8 mouse cellular contexts compared by ENCODE assay signal in the genomic region with DNA sequence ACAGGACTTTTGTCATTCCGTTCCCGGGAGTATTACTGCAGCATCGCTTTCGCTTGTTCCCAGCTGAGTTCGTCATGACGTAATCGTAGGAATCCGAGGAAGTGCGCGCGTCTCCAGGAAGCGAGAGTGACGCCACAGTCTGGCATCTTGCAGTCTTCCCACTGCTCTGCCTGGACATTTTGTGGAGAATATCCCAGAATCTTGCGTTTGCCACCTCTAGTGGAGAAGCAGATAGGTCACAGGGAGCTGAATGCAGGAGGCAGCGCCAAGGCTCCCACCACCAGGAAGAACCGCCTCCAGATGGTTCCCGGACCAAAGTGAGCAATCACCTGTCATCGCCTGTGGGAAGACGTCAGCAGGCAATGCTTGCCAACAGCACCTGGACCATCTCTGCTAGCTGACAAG. TPM values are rescaled to one million over a fixed set of nuclear protein-coding genes. Genes with fewer than 3 reads are reported as not detected.
DNase-seq lines count a peak whose midpoint lies in the region; ATAC-seq lines count a peak whose summit lies in the region.

No protein-coding gene starts in this region.

- no peak overlapping the region for H3K27ac ChIP-seq in heart, embryonic 10.5 days
- H3K27ac ChIP-seq in kidney, embryonic 16.5 days (ENCODE audit: low read length) = no peak overlapping the region

- no peaks in the 10 kb centered on the region for H3K9me3 ChIP-seq in heart, embryonic 10.5 days
- H3K9me3 ChIP-seq in kidney, embryonic 16.5 days (ENCODE audit: low read length) = no peaks in the 10 kb centered on the region

- ATAC-seq in frontal cortex, adult (ENCODE audit: low TSS enrichment) = peak; percentile 64
- no peak for ATAC-seq in kidney, embryonic 16.5 days (ENCODE audit: low FRiP score, low TSS enrichment)

- 37% methylated on average over 19 of the region's 19 CpGs for WGBS in heart, embryonic 10.5 days
- 51% methylated on average over 19 of the region's 19 CpGs for WGBS in kidney, embryonic 16.5 days

- 0 out of 2 replicates have a peak overlapping the region, but pooled peaks have one; percentile 33 for H3K9ac ChIP-seq in kidney, embryonic 16.5 days (replicated peaks; ENCODE audit: low read length)

- peaks cover 16% of the 10 kb centered on the region for H3K4me1 ChIP-seq in heart, embryonic 10.5 days
- H3K4me1 ChIP-seq in kidney, embryonic 16.5 days (ENCODE audit: insufficient read depth, low read length) = no peaks in the 10 kb centered on the region

- H3K27me3 ChIP-seq in heart, embryonic 10.5 days (ENCODE audit: insufficient read depth, poor library complexity, severe bottlenecking) = peaks cover 35% of the 10 kb centered on the region
- no peaks in the 10 kb centered on the region for H3K27me3 ChIP-seq in kidney, embryonic 16.5 days (ENCODE audit: insufficient read depth, low read length)

- H3K4me2 ChIP-seq in kidney, embryonic 16.5 days (replicated peaks; ENCODE audit: low read depth, low read length) = peak overlapping the region; percentile 45

- peak overlapping the region; percentile 43 for H3K4me3 ChIP-seq in heart, embryonic 10.5 days
- H3K4me3 ChIP-seq in kidney, embryonic 16.5 days (ENCODE audit: low read length) = peak overlapping the region; percentile 25

- H3K36me3 ChIP-seq in heart, embryonic 10.5 days = no peaks in the 10 kb centered on the region
- H3K36me3 ChIP-seq in kidney, embryonic 16.5 days (ENCODE audit: insufficient read depth, low read length) = no peaks in the 10 kb centered on the region

- no peak for DNase-seq in frontal cortex, postnatal 14 days (ENCODE audit: low spot score in 2 of 2)
- DNase-seq in cerebellum, postnatal 14 days = peak; percentile 78
- peak; percentile 84 for DNase-seq in heart, embryonic 10.5 days (ENCODE audit: low spot score)
- peak; percentile 87 for DNase-seq in lung, postnatal 10 days
- DNase-seq in right cerebral cortex, postnatal 36 days (ENCODE audit: low spot score in 2 of 2) = peak; percentile 59 to 68
- no peak for DNase-seq in B cell, adult 2 months

RNA-seq across cellular contexts. Expression of gene Csnk1d, which starts 23.8 kb away (rescaled TPM):
- 85.2 and 99.8 TPM in 2 replicates for polyA plus RNA-seq in heart, embryonic 10.5 days (2016; fragmentation: Nextera tagmentation; extraction: Ambion mirVana)
- 150 and 154 TPM in 2 replicates for polyA plus RNA-seq in kidney, embryonic 16.5 days (2015; fragmentation: Nextera tagmentation; extraction: Ambion mirVana)

RNA-seq across cellular contexts. Expression of gene Cd7, which starts 24.3 kb away (rescaled TPM):
- polyA plus RNA-seq in heart, embryonic 10.5 days (2016; fragmentation: Nextera tagmentation; extraction: Ambion mirVana) = not detected in 2 replicates
- 0.97 TPM in 1 of 2 replicates, not detected in the other for polyA plus RNA-seq in kidney, embryonic 16.5 days (2015; fragmentation: Nextera tagmentation; extraction: Ambion mirVana)

RNA-seq across cellular contexts. Expression of gene Sectm1b, which starts 48.5 kb away (rescaled TPM):
- not detected in 2 replicates for polyA plus RNA-seq in heart, embryonic 10.5 days (2016; fragmentation: Nextera tagmentation; extraction: Ambion mirVana)
- polyA plus RNA-seq in kidney, embryonic 16.5 days (2015; fragmentation: Nextera tagmentation; extraction: Ambion mirVana) = 0.10 and 0.21 TPM in 2 replicates

Comparison
In these comparisons a context has a peak if more than half of its experiments do, and no peak if none do; other contexts are left out.
1. DNase-seq: peak in cerebellum, postnatal 14 days (2 of 2), heart, embryonic 10.5 days (single experiment), lung, postnatal 10 days (single experiment) and right cerebral cortex, postnatal 36 days (2 of 2); none in frontal cortex, postnatal 14 days (0 of 2) and B cell, adult 2 months (0 of 2).